Mouse (Mus musculus) ES-E14 (cell line): ENCODE data around the gene Ccdc57.

Experiments used
- CHD2 ChIP-seq: IDR thresholded peaks from 2 replicates; pipeline ENCODE4 v1.6.1; 2014; ENCODE audit warnings: mild to moderate bottlenecking, low read depth, low read length, inconsistent platforms
- HCFC1 ChIP-seq: IDR thresholded peaks from 2 replicates; pipeline ENCODE4 v1.6.1; 2012; ENCODE audit warnings: low read length, inconsistent platforms, borderline replicate concordance; ENCODE audit not compliant: insufficient read depth
- MAFK ChIP-seq: IDR thresholded peaks from 2 replicates; pipeline ENCODE4 v1.6.1; 2014; ENCODE audit warnings: mild to moderate bottlenecking, low read depth, low read length, inconsistent platforms; ENCODE audit not compliant: insufficient read depth
- ZC3H11A ChIP-seq: IDR thresholded peaks from 2 replicates; pipeline ENCODE4 v1.6.1; 2012; ENCODE audit warnings: low read depth, mild to moderate bottlenecking, inconsistent platforms, low read length, borderline replicate concordance
- ZNF384 ChIP-seq: IDR thresholded peaks from 2 replicates; pipeline ENCODE4 v1.6.1; 2012; ENCODE audit warnings: low read depth, low read length, inconsistent platforms

DNA sequence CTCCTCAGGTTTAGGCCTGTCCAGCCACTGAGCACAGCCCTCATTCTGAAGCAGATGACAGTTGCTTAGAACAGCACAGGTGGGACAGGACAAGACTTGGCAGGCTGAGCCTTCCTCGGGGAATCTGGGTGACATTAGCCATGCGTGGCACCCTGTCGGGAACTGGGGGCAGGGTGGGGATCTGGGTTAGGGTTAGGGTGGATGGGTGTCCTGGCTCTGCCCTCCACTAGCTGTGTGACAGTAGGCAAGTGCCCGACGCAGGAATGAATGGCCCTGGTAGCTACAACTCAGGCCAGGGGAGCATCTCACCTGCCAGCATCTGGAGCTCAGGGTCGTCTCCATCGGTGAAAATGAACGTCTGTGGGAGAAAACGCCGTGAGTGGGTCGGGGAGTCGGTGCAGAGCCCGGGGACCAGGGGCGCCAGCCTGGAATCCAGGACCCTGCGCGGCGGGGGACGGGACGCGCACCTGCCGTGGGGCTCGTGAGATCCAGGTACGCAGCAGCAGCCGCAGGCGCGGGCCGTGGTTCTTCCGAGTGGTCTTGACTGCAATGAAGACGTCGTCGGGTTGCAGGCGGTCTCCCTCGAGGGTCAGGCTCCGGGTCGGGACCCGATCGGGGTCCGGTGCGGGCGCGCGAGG is 149.1 kb downstream of the Ccdc57 start:
- TF ChIP-seq CHD2, result no peak
- no peak for TF ChIP-seq HCFC1
- TF ChIP-seq ZC3H11A, result no peak
- no peak for TF ChIP-seq MAFK
- TF ChIP-seq ZNF384, result no peak
